Mouse (Mus musculus) midbrain, embryonic 16.5 days (tissue): ENCODE data around the gene Ankdd1b. TPM values are rescaled to one million over a fixed set of nuclear protein-coding genes. Genes with fewer than 3 reads are reported as not detected.

Experiments
- ATAC-seq: fragments of 200-750 bp; cut with Nextera tagmentation; 2 replicates; pipeline ENCODE4 v1.8.0; 2017; ENCODE audit warnings: moderate TSS enrichment
- H3K27ac ChIP-seq: fragments of 300-500 bp; sonication (generic); 2 replicates; pipeline ENCODE4 v1.5.1; 2014; ENCODE audit warnings: mild to moderate bottlenecking, low read length, mixed read lengths
- H3K27me3 ChIP-seq: fragments of 300-500 bp; sonication (generic); 2 replicates; pipeline ENCODE4 v1.6.1; 2014; ENCODE audit warnings: low read depth, low read length, mixed read lengths; ENCODE audit not compliant: control insufficient read depth, insufficient read depth
- H3K36me3 ChIP-seq: fragments of 300-500 bp; sonication (generic); 2 replicates; pipeline ENCODE4 v1.6.1; 2014; ENCODE audit warnings: mild to moderate bottlenecking, low read length, moderate library complexity, mixed read lengths; ENCODE audit not compliant: control insufficient read depth, insufficient read depth
- H3K4me1 ChIP-seq: fragments of 300-500 bp; sonication (generic); 2 replicates; pipeline ENCODE4 v1.6.1; 2014; ENCODE audit warnings: mild to moderate bottlenecking, low read length, mixed read lengths; ENCODE audit not compliant: control insufficient read depth, insufficient read depth
- H3K4me2 ChIP-seq: fragments of 300-500 bp; sonication (generic); 2 replicates; pipeline ENCODE4 v1.6.1; 2014; ENCODE audit warnings: mild to moderate bottlenecking, low read length, mixed read lengths
- H3K4me3 ChIP-seq: fragments of 300-500 bp; sonication (generic); 2 replicates; pipeline ENCODE4 v1.5.1; 2014; ENCODE audit warnings: low read depth, mild to moderate bottlenecking, low read length, moderate library complexity, mixed read lengths
- H3K9ac ChIP-seq: fragments of 300-500 bp; sonication (generic); 2 replicates; pipeline ENCODE4 v1.6.1; 2014; ENCODE audit warnings: low read depth, low read length, mixed read lengths
- H3K9me3 ChIP-seq: fragments of 300-500 bp; sonication (generic); replicated peaks from 2 replicates; pipeline ENCODE4 v1.6.1; 2014; ENCODE audit warnings: mild to moderate bottlenecking, low read length, mixed read lengths; ENCODE audit not compliant: control insufficient read depth, poor library complexity, severe bottlenecking
- WGBS: fragments of 180-500 bp; shearing (Covaris S2); extraction: QIAGEN DNeasy Blood & Tissue Kit; methylation state at CpG from one replicate; pipeline ENCODE4 v1.1.7; 2014; 5-methylcytosine and 5-hydroxymethylcytosine counted together
- polyA plus RNA-seq: library from polyadenylated mRNA; unstranded; fragments of >200 nt; fragmentation: Nextera tagmentation; extraction: Ambion mirVana; gene quantifications from 2 replicates; pipeline ENCODE4 v1.2.1, GENCODE M21; 2015

Ankdd1b gene
- polyA plus RNA-seq, 1 experiment from 2014 or later = not detected

DNA sequence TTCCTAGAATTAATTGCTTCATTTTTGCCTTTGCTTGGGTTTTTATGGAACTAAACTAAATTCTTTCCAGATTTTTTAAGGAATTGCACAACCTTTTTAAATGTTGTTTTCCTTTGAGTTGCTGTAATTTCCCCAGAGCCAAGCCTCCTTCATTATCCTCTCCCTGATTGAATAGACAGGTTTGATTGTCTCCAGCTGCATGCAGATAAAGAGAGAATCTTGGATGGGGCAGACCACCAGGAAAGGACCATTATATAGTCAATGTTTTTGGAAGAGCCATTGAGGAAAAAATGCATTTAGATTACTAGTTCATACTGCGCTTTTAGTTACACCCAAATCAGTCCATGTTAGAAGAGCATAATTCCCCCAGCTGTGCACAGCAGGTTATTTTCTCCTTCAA is 62.2 kb downstream of the Ankdd1b start:
- no peak overlapping the region for H3K4me2 ChIP-seq
- H3K9me3 ChIP-seq = no peaks in the 10 kb centered on the region
- no peak for ATAC-seq
- H3K36me3 ChIP-seq = peaks cover 23% of the 10 kb centered on the region
- H3K27me3 ChIP-seq = no peaks in the 10 kb centered on the region
- 76% methylated on average over 1 of the region's 1 CpGs for WGBS
- H3K4me1 ChIP-seq = no peaks in the 10 kb centered on the region
- no peak overlapping the region for H3K4me3 ChIP-seq
- H3K9ac ChIP-seq = no peak overlapping the region
- no peak overlapping the region for H3K27ac ChIP-seq

DNA sequence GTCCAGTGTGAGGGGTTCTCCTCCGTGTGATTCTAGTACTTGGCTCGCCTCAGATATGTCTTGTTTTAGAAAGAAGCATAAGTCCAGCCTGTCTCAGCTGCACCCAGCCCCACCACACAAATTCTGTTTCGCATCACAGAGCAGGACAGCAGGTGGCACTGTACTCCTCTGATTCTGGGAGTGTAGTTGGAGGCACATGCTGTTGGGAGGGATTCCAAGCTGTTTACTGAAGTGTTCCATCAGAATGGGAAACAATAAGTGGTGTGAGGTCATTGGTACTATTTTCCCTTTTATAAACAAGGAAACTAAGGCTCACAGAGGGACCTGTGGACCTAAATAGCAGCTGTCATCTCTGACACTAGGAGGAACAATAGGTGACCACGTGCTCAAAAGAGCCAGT is 64.0 kb downstream of the Ankdd1b start:
- ATAC-seq = peak; percentile 45; the same call in 1 of the 2 replicates
- Histone ChIP-seq H3K9me3 (no peaks in the 10 kb centered on the region), H3K4me1 (no peaks in the 10 kb centered on the region), H3K9ac (no peak overlapping the region), H3K4me3 (no peak overlapping the region), H3K27me3 (no peaks in the 10 kb centered on the region), H3K27ac (no peak overlapping the region), H3K4me2 (no peak overlapping the region), H3K36me3 (peaks cover 29% of the 10 kb centered on the region)
- 65% methylated on average over 4 of the region's 4 CpGs for WGBS

DNA sequence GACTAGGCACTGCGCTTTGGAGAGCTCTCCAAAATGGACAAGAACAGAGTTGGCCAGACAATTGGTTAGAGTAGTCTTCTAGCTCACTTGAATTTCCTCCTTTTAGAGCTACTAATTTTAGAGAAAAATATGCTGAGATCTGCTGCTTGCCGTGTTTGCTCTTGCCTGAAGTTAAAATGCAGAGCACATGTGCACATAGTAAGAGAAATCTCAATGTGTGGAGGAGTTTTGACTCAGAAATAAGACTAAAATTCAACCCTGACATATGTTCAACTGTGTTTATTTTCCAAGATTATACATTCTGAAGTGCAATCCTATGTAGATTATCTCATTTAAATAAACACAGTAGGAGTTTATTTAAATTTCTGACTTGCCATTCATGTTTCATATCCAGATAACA is 65.5 kb downstream of the Ankdd1b start:
- H3K36me3 ChIP-seq = peaks cover 28% of the 10 kb centered on the region
- ATAC-seq = no peak
- no peaks in the 10 kb centered on the region for H3K9me3 ChIP-seq
- no peak overlapping the region for H3K9ac ChIP-seq
- no peak overlapping the region for H3K27ac ChIP-seq
- no peak overlapping the region for H3K4me2 ChIP-seq
- WGBS = 96% methylated on average over 2 of the region's 2 CpGs
- H3K4me1 ChIP-seq = no peaks in the 10 kb centered on the region
- H3K4me3 ChIP-seq = no peak overlapping the region
- no peaks in the 10 kb centered on the region for H3K27me3 ChIP-seq

DNA sequence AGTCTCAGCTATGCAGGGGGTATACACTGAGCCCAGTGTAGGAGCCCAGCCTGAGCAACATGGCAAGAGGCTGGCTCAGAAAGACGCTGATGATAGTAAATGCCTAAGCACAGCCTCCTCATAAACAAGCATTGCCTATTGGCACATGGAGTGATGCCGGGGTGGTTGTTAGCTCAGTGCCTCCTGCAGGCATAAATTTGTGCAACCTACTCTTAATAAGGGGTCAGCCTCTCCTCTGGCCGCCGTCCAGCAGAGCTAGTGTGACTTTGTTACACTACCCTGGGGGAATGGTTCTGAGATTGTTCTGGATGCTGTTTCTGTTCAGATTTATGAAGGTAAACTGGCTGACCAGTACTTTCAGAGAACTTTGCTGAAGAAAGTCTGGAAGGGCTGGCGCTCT is 69.7 kb downstream of the Ankdd1b start:
- Histone ChIP-seq H3K4me2 (no peak overlapping the region), H3K9me3 (no peaks in the 10 kb centered on the region), H3K36me3 (peaks cover 44% of the 10 kb centered on the region), H3K4me3 (no peak overlapping the region), H3K4me1 (no peaks in the 10 kb centered on the region), H3K27ac (no peak overlapping the region), H3K9ac (no peak overlapping the region), H3K27me3 (no peaks in the 10 kb centered on the region)
- ATAC-seq = no peak
- 96% methylated on average over 5 of the region's 5 CpGs for WGBS

DNA sequence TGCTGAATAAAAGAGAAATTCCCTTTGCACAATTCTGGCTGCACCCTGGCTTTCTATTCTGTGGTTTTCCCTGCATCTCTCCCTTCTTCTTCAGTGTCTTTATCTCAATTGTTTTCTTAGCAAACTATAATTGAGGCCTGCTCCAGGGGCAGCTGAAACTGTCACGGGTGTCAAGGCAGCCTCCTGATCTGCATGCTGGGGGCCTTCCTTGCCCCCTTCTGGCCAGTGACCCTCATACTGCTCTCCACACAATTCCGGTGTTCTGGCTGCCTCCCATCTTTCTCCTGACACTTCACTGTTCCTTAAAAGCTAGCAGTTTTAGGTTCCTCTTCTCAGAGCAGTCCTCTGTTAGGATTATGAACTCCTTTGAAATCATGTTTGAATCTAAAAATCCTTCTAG is 81.7 kb downstream of the Ankdd1b start:
- ATAC-seq = no peak
- Histone ChIP-seq H3K9ac (peak overlapping the region; percentile 31; the same call in 1 of the 2 replicates), H3K4me1 (peaks cover 10% of the 10 kb centered on the region), H3K4me3 (0 out of 2 replicates have a peak overlapping the region, but pooled peaks have one; percentile 2), H3K36me3 (peaks cover 20% of the 10 kb centered on the region), H3K27ac (no peak overlapping the region), H3K9me3 (no peaks in the 10 kb centered on the region), H3K27me3 (no peaks in the 10 kb centered on the region), H3K4me2 (peak overlapping the region; percentile 61)
- 27% methylated on average over 2 of the region's 2 CpGs for WGBS

DNA sequence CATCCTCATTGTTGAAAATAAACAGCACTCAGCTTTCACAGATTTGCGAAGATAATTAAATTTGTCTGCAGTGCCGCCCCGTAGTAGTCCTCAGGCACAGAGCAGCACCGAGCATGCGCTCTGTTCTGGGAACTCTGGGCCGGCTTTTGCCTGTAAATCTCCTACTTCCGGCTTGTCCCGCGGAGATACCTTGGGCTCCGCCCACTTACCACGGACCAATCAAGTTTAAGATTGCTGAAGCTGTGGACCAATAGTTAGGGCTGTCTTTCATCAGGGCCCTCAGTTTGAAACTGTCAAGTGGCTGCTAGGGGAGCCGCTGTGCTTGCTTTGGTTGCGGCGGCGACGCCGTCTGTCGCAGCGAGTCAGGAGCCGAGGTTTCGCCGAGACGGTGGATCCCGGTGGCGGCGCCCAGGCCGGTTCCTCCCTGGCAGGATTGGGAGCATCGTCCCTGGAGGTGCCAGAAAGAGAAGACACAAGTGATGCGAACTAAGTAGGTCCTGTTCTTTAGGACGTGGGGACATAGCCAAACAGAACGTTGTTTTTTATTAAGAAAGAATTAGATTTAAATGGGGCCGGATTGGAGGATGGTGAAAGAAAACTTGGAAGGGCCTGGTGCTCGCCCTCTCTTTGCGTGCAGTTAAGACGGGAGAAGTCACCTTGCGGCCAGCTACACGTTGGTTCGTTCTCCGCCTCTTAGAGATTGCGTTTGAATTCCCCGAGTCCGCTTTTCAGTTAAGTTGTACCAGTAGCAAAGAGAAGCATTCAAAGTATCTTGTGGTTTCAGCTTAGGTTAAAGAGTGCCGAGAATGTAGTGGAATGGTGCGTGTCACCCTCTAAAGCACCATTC is 82.7 kb downstream of the Ankdd1b start, which contains the start of gene Poc5:
Gene Poc5 (plus strand): TSS at position 253 of the 847 bp plus-strand sequence.
- Histone ChIP-seq H3K9ac (peak within 1 kb of the TSS; percentile 75), H3K9me3 (no peaks in the 10 kb centered on the region), H3K36me3 (peaks cover 13% of the 10 kb centered on the region), H3K4me2 (peak within 1 kb of the TSS; percentile 70), H3K27me3 (no peaks in the 10 kb centered on the region), H3K27ac (peak within 1 kb of the TSS; percentile 69), H3K4me3 (peak within 1 kb of the TSS; percentile 72), H3K4me1 (peaks cover 10% of the 10 kb centered on the region)
- ATAC-seq = peak; percentile 100
- WGBS = under 1% methylated on average over 44 of the region's 44 CpGs

DNA sequence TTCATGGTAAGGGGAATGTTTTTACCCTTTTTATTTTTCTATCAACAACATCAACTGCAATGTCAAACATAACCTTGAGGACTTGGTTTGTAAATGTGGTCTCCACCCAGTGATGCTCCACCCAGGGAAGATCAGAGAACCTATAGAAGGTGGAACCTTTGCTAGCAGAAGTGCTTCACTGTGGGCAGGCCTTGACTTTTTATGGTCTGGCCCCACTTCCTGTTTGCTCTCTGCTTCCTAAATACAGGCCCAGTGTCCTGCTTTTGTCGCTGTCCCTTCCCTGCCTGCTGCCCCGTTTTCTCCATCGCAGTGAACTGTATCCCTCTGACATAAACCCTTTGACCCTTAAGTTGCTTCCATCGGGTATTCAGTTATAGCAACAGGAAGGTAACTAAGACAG is 93.1 kb downstream of the Ankdd1b start:
- H3K27me3 ChIP-seq = no peaks in the 10 kb centered on the region
- H3K4me2 ChIP-seq = no peak overlapping the region
- H3K36me3 ChIP-seq = no peaks in the 10 kb centered on the region
- no peak overlapping the region for H3K27ac ChIP-seq
- WGBS = 82% methylated on average over 4 of the region's 4 CpGs
- H3K4me1 ChIP-seq = no peaks in the 10 kb centered on the region
- peaks cover 3% of the 10 kb centered on the region; the same call in 1 of the 2 replicates for H3K9me3 ChIP-seq
- no peak overlapping the region for H3K9ac ChIP-seq
- ATAC-seq = no peak
- no peak overlapping the region for H3K4me3 ChIP-seq

DNA sequence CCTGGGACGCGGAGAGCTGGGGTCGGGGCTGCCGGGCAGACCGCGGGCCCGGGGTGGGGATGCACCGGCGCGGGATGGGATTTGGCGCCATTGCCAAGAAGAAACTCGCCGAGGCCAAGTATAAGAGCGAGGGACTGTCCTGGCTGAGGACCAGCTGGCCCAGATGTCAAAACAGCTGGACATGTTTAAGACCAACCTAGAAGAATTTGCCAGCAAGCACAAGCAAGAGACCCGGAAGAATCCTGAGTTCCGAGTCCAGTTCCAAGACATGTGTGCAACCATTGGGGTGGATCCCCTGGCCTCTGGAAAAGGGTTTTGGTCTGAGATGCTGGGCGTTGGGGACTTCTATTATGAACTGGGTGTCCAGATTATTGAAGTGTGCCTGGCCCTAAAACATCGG is 94.1 kb downstream of the Ankdd1b start:
- Histone ChIP-seq H3K9ac (no peak overlapping the region), H3K4me1 (no peaks in the 10 kb centered on the region), H3K4me2 (no peak overlapping the region), H3K27me3 (no peaks in the 10 kb centered on the region), H3K4me3 (no peak overlapping the region), H3K27ac (no peak overlapping the region), H3K9me3 (no peaks in the 10 kb centered on the region), H3K36me3 (no peaks in the 10 kb centered on the region)
- 93% methylated on average over 18 of the region's 18 CpGs for WGBS
- no peak for ATAC-seq

DNA sequence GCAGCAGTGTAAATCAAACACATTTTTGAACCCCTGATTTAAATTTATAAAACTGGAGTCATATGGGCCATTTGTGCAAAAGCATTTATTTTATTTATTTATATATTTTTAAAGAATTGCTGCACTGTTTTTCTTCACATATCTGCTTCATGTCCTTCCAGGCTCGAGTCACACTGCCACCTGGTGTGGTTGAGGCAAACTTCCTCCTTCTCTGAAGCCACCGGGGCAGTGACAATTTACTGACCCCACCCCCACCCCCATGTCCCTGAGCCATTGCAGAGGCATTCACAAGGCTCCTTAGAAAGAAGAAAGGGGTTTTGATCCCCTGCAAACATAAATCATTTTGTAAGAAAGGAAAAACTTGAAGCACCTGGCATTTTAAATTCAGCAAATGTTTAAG is 95.5 kb downstream of the Ankdd1b start:
- no peaks in the 10 kb centered on the region for H3K27me3 ChIP-seq
- H3K9ac ChIP-seq = no peak overlapping the region
- H3K4me1 ChIP-seq = no peaks in the 10 kb centered on the region
- no peak overlapping the region for H3K4me2 ChIP-seq
- H3K4me3 ChIP-seq = no peak overlapping the region
- H3K36me3 ChIP-seq = no peaks in the 10 kb centered on the region
- no peaks in the 10 kb centered on the region for H3K9me3 ChIP-seq
- no peak overlapping the region for H3K27ac ChIP-seq
- no peak for ATAC-seq
- WGBS = 8% methylated on average over 2 of the region's 2 CpGs
